Mouse (Mus musculus) brain, embryonic 14.5 days (tissue): ENCODE results near the gene Gstt4.

Experiments
- CTCF ChIP-seq: fragments of 200-500 bp; IDR thresholded peaks from 2 replicates; pipeline ENCODE4 v1.5.1; 2012; ENCODE audit warnings: inconsistent platforms, mild to moderate bottlenecking, moderate library complexity, borderline replicate concordance; ENCODE audit not compliant: insufficient read depth, insufficient read length; ENCODE audit errors: extremely low read depth
- POLR2A ChIP-seq: fragments of 200-500 bp; IDR thresholded peaks from 2 replicates; pipeline ENCODE4 v1.6.1; 2012; ENCODE audit warnings: mild to moderate bottlenecking, inconsistent platforms, borderline replicate concordance; ENCODE audit not compliant: poor library complexity, insufficient read depth, insufficient read length, severe bottlenecking; ENCODE audit errors: extremely low read depth

DNA sequence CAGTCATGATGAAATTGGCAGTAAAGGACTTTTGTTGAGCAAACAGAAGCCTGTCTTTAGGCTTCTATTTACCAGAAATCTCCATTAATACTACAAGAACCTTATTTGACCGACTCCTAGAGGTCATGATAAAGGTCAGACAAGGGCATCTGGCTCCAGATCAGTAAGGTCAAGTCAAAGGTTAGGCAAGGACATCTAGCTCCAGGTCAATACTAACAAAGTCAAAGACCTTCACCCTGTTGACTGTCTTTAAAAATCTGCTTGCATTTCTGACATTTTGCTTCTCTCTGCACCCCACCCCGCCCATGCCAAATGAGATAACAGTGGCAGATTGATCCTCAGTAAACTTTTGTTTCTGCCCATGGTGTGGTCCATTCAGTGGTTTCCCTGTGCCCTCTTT lies 18.1 kb downstream of the Gstt4 start:
- TF ChIP-seq CTCF (no peak), POLR2A (no peak)
